Mouse (Mus musculus): ENCODE measurements around the gene Magi1. TPM values are rescaled to one million over a fixed set of nuclear protein-coding genes. Genes with fewer than 3 reads are reported as not detected.
"Not testable (repeated sequence)": the region's sequence is repeated elsewhere in the genome, so short reads cannot be mapped to it uniquely, and the experiment has no call there.

Gene Magi1
- polyA plus RNA-seq, 1 experiment from 2014 or later = 11.7 TPM

GRCm38 (mm10) chr6:94019935-94020334, 263.8 kb downstream of the Magi1 start:
- no peaks in the 10 kb centered on the region for H3K36me3 ChIP-seq (ENCODE audit: control insufficient read depth, insufficient read depth, low read length)
- H3K4me1 ChIP-seq (replicated peaks; ENCODE audit: control insufficient read depth, insufficient read depth, low read length) = 0 out of 2 replicates have a peak, but pooled peaks cover 3% of the 10 kb centered on the region
- no peak overlapping the region for H3K9ac ChIP-seq (ENCODE audit: low read length)
- no peaks in the 10 kb centered on the region for H3K9me3 ChIP-seq (ENCODE audit: control insufficient read depth, low read length)
- no peak overlapping the region for H3K4me3 ChIP-seq (ENCODE audit: low read depth, low read length)
- WGBS = 91% methylated on average over 4 of the region's 4 CpGs
- H3K27me3 ChIP-seq (replicated peaks; ENCODE audit: control insufficient read depth, insufficient read depth, low read length) = no peaks in the 10 kb centered on the region
- ATAC-seq (replicated peaks; ENCODE audit: low FRiP score, low TSS enrichment, low read depth) = no peak
- no peak for DNase-seq (ENCODE audit: low spot score)
- no peak overlapping the region for H3K27ac ChIP-seq (ENCODE audit: low read depth)
- no peak overlapping the region for H3K4me2 ChIP-seq (ENCODE audit: low read length)

- Histone ChIP-seq H3K27me3 (replicated peaks; ENCODE audit: control insufficient read depth, insufficient read depth, low read length) (no peaks in the 10 kb centered on the region), H3K36me3 (ENCODE audit: control insufficient read depth, insufficient read depth, low read length) (no peaks in the 10 kb centered on the region), H3K4me1 (replicated peaks; ENCODE audit: control insufficient read depth, insufficient read depth, low read length) (0 out of 2 replicates have a peak, but pooled peaks cover 7% of the 10 kb centered on the region), H3K27ac (ENCODE audit: low read depth) (no peak overlapping the region), H3K9ac (ENCODE audit: low read length) (no peak overlapping the region), H3K4me2 (ENCODE audit: low read length) (no peak overlapping the region), H3K4me3 (ENCODE audit: low read depth, low read length) (no peak overlapping the region), H3K9me3 (ENCODE audit: control insufficient read depth, low read length) (no peaks in the 10 kb centered on the region)
- 52% methylated on average over 2 of the region's 2 CpGs for WGBS
- DNase-seq (ENCODE audit: low spot score) (no peak), ATAC-seq (replicated peaks; ENCODE audit: low FRiP score, low TSS enrichment, low read depth) (no peak)
Observed at GRCm38 (mm10) chr6:94013761-94014160, 270.0 kb downstream of the Magi1 start.

GRCm38 (mm10) chr6:94011947-94012346, 271.8 kb downstream of the Magi1 start:
- Histone ChIP-seq H3K4me3 (ENCODE audit: low read depth, low read length) (no peak overlapping the region), H3K9me3 (ENCODE audit: control insufficient read depth, low read length) (no peaks in the 10 kb centered on the region), H3K27ac (ENCODE audit: low read depth) (no peak overlapping the region), H3K27me3 (replicated peaks; ENCODE audit: control insufficient read depth, insufficient read depth, low read length) (no peaks in the 10 kb centered on the region), H3K4me2 (ENCODE audit: low read length) (no peak overlapping the region), H3K4me1 (replicated peaks; ENCODE audit: control insufficient read depth, insufficient read depth, low read length) (0 out of 2 replicates have a peak, but pooled peaks cover 7% of the 10 kb centered on the region), H3K9ac (ENCODE audit: low read length) (no peak overlapping the region), H3K36me3 (ENCODE audit: control insufficient read depth, insufficient read depth, low read length) (no peaks in the 10 kb centered on the region)
- ATAC-seq (replicated peaks; ENCODE audit: low FRiP score, low TSS enrichment, low read depth) (no peak), DNase-seq (ENCODE audit: low spot score) (no peak)
- WGBS = 50% methylated on average over 5 of the region's 5 CpGs

- no peak overlapping the region for H3K27ac ChIP-seq (ENCODE audit: low read depth)
- H3K9me3 ChIP-seq (ENCODE audit: control insufficient read depth, low read length) = no peaks in the 10 kb centered on the region
- DNase-seq (ENCODE audit: low spot score) (no peak), ATAC-seq (replicated peaks; ENCODE audit: low FRiP score, low TSS enrichment, low read depth) (no peak)
- no peak overlapping the region for H3K4me3 ChIP-seq (ENCODE audit: low read depth, low read length)
- no peaks in the 10 kb centered on the region for H3K27me3 ChIP-seq (replicated peaks; ENCODE audit: control insufficient read depth, insufficient read depth, low read length)
- 86% methylated on average over 6 of the region's 6 CpGs for WGBS
- no peaks in the 10 kb centered on the region for H3K36me3 ChIP-seq (ENCODE audit: control insufficient read depth, insufficient read depth, low read length)
- H3K4me1 ChIP-seq (replicated peaks; ENCODE audit: control insufficient read depth, insufficient read depth, low read length) = 0 out of 2 replicates have a peak, but pooled peaks cover 7% of the 10 kb centered on the region
- no peak overlapping the region for H3K4me2 ChIP-seq (ENCODE audit: low read length)
- no peak overlapping the region for H3K9ac ChIP-seq (ENCODE audit: low read length)
Observed at GRCm38 (mm10) chr6:94011521-94011920, 272.2 kb downstream of the Magi1 start.

GRCm38 (mm10) chr6:94008577-94008976, 275.1 kb downstream of the Magi1 start:
- Histone ChIP-seq H3K9ac (ENCODE audit: low read length) (no peak overlapping the region), H3K4me2 (ENCODE audit: low read length) (no peak overlapping the region), H3K27ac (ENCODE audit: low read depth) (no peak overlapping the region), H3K4me1 (replicated peaks; ENCODE audit: control insufficient read depth, insufficient read depth, low read length) (0 out of 2 replicates have a peak, but pooled peaks cover 7% of the 10 kb centered on the region), H3K36me3 (ENCODE audit: control insufficient read depth, insufficient read depth, low read length) (no peaks in the 10 kb centered on the region), H3K27me3 (replicated peaks; ENCODE audit: control insufficient read depth, insufficient read depth, low read length) (no peaks in the 10 kb centered on the region), H3K9me3 (ENCODE audit: control insufficient read depth, low read length) (no peaks in the 10 kb centered on the region), H3K4me3 (ENCODE audit: low read depth, low read length) (no peak overlapping the region)
- ATAC-seq (replicated peaks; ENCODE audit: low FRiP score, low TSS enrichment, low read depth) = no peak
- 73% methylated on average over 4 of the region's 4 CpGs for WGBS
- DNase-seq (ENCODE audit: low spot score) = no peak

GRCm38 (mm10) chr6:94003586-94003985, 280.1 kb downstream of the Magi1 start:
- 80% methylated on average over 2 of the region's 2 CpGs for WGBS
- H3K9ac ChIP-seq (ENCODE audit: low read length); H3K4me2 ChIP-seq (ENCODE audit: low read length); H3K36me3 ChIP-seq (ENCODE audit: control insufficient read depth, insufficient read depth, low read length); ATAC-seq (replicated peaks; ENCODE audit: low FRiP score, low TSS enrichment, low read depth); H3K9me3 ChIP-seq (ENCODE audit: control insufficient read depth, low read length); H3K27me3 ChIP-seq (replicated peaks; ENCODE audit: control insufficient read depth, insufficient read depth, low read length); H3K4me3 ChIP-seq (ENCODE audit: low read depth, low read length); DNase-seq (ENCODE audit: low spot score); H3K27ac ChIP-seq (ENCODE audit: low read depth); H3K4me1 ChIP-seq (replicated peaks; ENCODE audit: control insufficient read depth, insufficient read depth, low read length): not testable (repeated sequence)

- no peak overlapping the region for H3K27ac ChIP-seq (ENCODE audit: low read depth)
- H3K9ac ChIP-seq (ENCODE audit: low read length) = no peak overlapping the region
- no peak for ATAC-seq (replicated peaks; ENCODE audit: low FRiP score, low TSS enrichment, low read depth)
- no peak for DNase-seq (ENCODE audit: low spot score)
- no peak overlapping the region for H3K4me2 ChIP-seq (ENCODE audit: low read length)
- H3K9me3 ChIP-seq (ENCODE audit: control insufficient read depth, low read length) = no peaks in the 10 kb centered on the region
- H3K36me3 ChIP-seq (ENCODE audit: control insufficient read depth, insufficient read depth, low read length) = no peaks in the 10 kb centered on the region
- no peaks in the 10 kb centered on the region for H3K27me3 ChIP-seq (replicated peaks; ENCODE audit: control insufficient read depth, insufficient read depth, low read length)
- no peaks in the 10 kb centered on the region; the same call in 1 of the 2 replicates for H3K4me1 ChIP-seq (replicated peaks; ENCODE audit: control insufficient read depth, insufficient read depth, low read length)
- 83% methylated on average over 8 of the region's 8 CpGs for WGBS
- no peak overlapping the region for H3K4me3 ChIP-seq (ENCODE audit: low read depth, low read length)
Observed at GRCm38 (mm10) chr6:93996841-93997485, 286.8 kb downstream of the Magi1 start.

GRCm38 (mm10) chr6:93987561-93987960, 296.2 kb downstream of the Magi1 start:
- no peak overlapping the region for H3K9ac ChIP-seq (ENCODE audit: low read length)
- no peak overlapping the region for H3K4me2 ChIP-seq (ENCODE audit: low read length)
- no peaks in the 10 kb centered on the region for H3K9me3 ChIP-seq (ENCODE audit: control insufficient read depth, low read length)
- peaks cover 10% of the 10 kb centered on the region for H3K4me1 ChIP-seq (replicated peaks; ENCODE audit: control insufficient read depth, insufficient read depth, low read length)
- 35% methylated on average over 3 of the region's 3 CpGs for WGBS
- H3K27ac ChIP-seq (ENCODE audit: low read depth) = no peak overlapping the region
- ATAC-seq (replicated peaks; ENCODE audit: low FRiP score, low TSS enrichment, low read depth) = no peak
- DNase-seq (ENCODE audit: low spot score) = no peak
- no peaks in the 10 kb centered on the region for H3K36me3 ChIP-seq (ENCODE audit: control insufficient read depth, insufficient read depth, low read length)
- H3K4me3 ChIP-seq (ENCODE audit: low read depth, low read length) = no peak overlapping the region
- H3K27me3 ChIP-seq (replicated peaks; ENCODE audit: control insufficient read depth, insufficient read depth, low read length) = no peaks in the 10 kb centered on the region

GRCm38 (mm10) chr6:93985111-93985510, 298.6 kb downstream of the Magi1 start:
- H3K9ac ChIP-seq (ENCODE audit: low read length) = no peak overlapping the region
- H3K27ac ChIP-seq (ENCODE audit: low read depth) = no peak overlapping the region
- H3K9me3 ChIP-seq (ENCODE audit: control insufficient read depth, low read length) = no peaks in the 10 kb centered on the region
- peaks cover 6% of the 10 kb centered on the region; the same call in 1 of the 2 replicates for H3K4me1 ChIP-seq (replicated peaks; ENCODE audit: control insufficient read depth, insufficient read depth, low read length)
- WGBS = 71% methylated on average over 9 of the region's 9 CpGs
- no peak overlapping the region for H3K4me2 ChIP-seq (ENCODE audit: low read length)
- H3K27me3 ChIP-seq (replicated peaks; ENCODE audit: control insufficient read depth, insufficient read depth, low read length) = no peaks in the 10 kb centered on the region
- H3K4me3 ChIP-seq (ENCODE audit: low read depth, low read length) = no peak overlapping the region
- no peak for ATAC-seq (replicated peaks; ENCODE audit: low FRiP score, low TSS enrichment, low read depth)
- no peak for DNase-seq (ENCODE audit: low spot score)
- no peaks in the 10 kb centered on the region for H3K36me3 ChIP-seq (ENCODE audit: control insufficient read depth, insufficient read depth, low read length)
